Mouse (Mus musculus): ENCODE results near the gene Syt1. TPM values are rescaled to one million over a fixed set of nuclear protein-coding genes. Genes with fewer than 3 reads are reported as not detected.

Gene Syt1
- polyA plus RNA-seq, 1 experiment from 2014 or later = 4.5 TPM

DNA sequence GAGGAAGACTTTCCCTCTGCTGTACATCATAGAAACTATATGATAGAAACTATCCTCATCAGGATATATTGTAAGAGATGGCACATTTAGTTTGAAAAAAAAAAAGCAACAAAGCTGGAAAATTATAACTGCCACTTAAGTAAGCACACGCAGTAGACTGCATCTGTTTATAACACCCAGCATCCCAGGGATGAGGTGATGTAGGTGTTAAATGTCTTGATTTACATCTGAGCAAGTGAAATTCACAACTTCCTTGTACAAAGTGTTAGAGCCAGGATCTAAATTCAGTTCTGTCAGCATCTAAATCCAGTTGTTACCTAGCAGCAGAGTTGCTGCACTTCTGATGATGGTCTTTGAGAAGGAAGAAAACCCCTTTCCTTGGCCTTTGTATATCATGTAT lies 173.3 kb downstream of the Syt1 start:
- H3K27ac ChIP-seq (ENCODE audit: low read depth, low read length) = no peak overlapping the region
- H3K36me3 ChIP-seq (ENCODE audit: control insufficient read depth, insufficient read depth) = no peaks in the 10 kb centered on the region
- no peak overlapping the region for H3K4me3 ChIP-seq (ENCODE audit: low read depth, low read length)
- WGBS = 85% methylated on average over 1 of the region's 1 CpGs
- 0 out of 2 replicates have a peak, but pooled peaks cover 5% of the 10 kb centered on the region for H3K9me3 ChIP-seq (ENCODE audit: control insufficient read depth)
- TF ChIP-seq CTCF (IDR thresholded peaks at IDR 0.05; ENCODE audit: low read depth) = no peak
- H3K4me1 ChIP-seq (replicated peaks; ENCODE audit: control insufficient read depth, insufficient read depth, low read length) = no peaks in the 10 kb centered on the region
- no peak overlapping the region for H3K4me2 ChIP-seq (replicated peaks; ENCODE audit: low read depth)
- H3K27me3 ChIP-seq (replicated peaks; ENCODE audit: control insufficient read depth, insufficient read depth, low read length) = no peaks in the 10 kb centered on the region
- H3K9ac ChIP-seq (ENCODE audit: low read depth, low read length) = no peak overlapping the region
- ATAC-seq = no peak

DNA sequence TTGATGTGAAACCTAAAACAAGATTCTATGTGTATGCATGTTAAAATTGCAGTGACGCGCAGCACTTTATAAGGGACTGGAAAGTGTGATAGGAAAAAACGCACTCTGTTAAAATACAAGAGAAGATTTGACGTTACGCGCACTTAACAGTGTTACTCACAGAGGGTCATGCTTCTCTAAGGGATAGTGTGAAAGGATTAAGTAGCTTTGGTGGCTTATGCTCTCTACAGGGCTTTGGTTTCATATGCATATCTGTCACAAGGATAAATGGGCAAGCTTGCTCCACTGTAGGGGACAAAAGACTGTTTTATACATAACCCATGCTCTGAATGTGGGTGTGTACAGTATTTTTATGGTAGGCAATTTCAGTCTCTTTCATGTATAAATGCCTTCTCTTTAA lies 178.5 kb downstream of the Syt1 start:
- no peaks in the 10 kb centered on the region for H3K9me3 ChIP-seq (ENCODE audit: control insufficient read depth)
- no peaks in the 10 kb centered on the region for H3K27me3 ChIP-seq (replicated peaks; ENCODE audit: control insufficient read depth, insufficient read depth, low read length)
- H3K27ac ChIP-seq (ENCODE audit: low read depth, low read length) = no peak overlapping the region
- no peak overlapping the region for H3K9ac ChIP-seq (ENCODE audit: low read depth, low read length)
- H3K4me2 ChIP-seq (replicated peaks; ENCODE audit: low read depth) = no peak overlapping the region
- 89% methylated on average over 6 of the region's 6 CpGs for WGBS
- no peak overlapping the region for H3K4me3 ChIP-seq (ENCODE audit: low read depth, low read length)
- H3K36me3 ChIP-seq (ENCODE audit: control insufficient read depth, insufficient read depth) = no peaks in the 10 kb centered on the region
- no peaks in the 10 kb centered on the region for H3K4me1 ChIP-seq (replicated peaks; ENCODE audit: control insufficient read depth, insufficient read depth, low read length)
- no peak for ATAC-seq
- no peak for TF ChIP-seq CTCF (IDR thresholded peaks at IDR 0.05; ENCODE audit: low read depth)

DNA sequence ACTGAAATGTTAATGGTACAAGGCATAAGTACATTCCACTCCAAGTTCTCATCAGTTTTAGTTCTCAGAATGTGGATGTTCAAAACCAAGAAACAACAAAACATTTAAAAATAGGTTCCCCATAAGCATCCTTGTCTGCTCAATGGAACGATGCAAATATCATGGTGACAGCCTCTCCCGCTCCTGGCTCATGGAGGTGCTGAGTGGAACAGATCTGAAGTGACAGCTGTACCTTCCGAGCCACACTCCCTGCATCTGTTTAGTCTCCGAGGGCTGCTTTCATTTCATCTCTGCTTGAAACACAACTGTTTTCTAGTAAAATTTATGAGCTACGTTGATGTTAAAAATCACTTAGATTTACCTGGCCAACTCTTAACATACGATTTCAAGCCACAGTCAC lies 179.0 kb downstream of the Syt1 start:
- TF ChIP-seq CTCF (IDR thresholded peaks at IDR 0.05; ENCODE audit: low read depth) = no peak
- Histone ChIP-seq H3K4me1 (replicated peaks; ENCODE audit: control insufficient read depth, insufficient read depth, low read length) (no peaks in the 10 kb centered on the region), H3K9me3 (ENCODE audit: control insufficient read depth) (no peaks in the 10 kb centered on the region), H3K4me2 (replicated peaks; ENCODE audit: low read depth) (no peak overlapping the region), H3K27ac (ENCODE audit: low read depth, low read length) (no peak overlapping the region), H3K9ac (ENCODE audit: low read depth, low read length) (no peak overlapping the region), H3K36me3 (ENCODE audit: control insufficient read depth, insufficient read depth) (no peaks in the 10 kb centered on the region), H3K4me3 (ENCODE audit: low read depth, low read length) (no peak overlapping the region), H3K27me3 (replicated peaks; ENCODE audit: control insufficient read depth, insufficient read depth, low read length) (no peaks in the 10 kb centered on the region)
- 81% methylated on average over 6 of the region's 6 CpGs for WGBS
- ATAC-seq = no peak

DNA sequence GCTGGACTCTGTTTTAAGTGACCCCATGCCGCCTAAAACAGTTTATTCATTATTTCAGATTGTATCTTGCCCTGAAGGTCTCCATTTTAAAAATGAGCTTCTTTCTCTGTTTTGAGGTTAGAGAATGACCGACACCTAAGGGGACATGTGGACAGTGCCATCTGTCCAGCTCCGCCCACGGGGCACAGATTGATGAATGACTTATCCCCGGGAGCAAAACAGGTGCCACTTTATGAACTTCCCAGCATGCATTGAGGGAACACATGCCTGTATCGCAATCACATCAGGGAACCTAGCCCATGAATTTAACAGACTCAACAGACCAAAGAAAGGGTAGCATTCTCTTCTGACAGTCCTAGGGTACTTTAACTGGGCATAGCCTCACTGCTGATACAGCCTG lies 188.5 kb downstream of the Syt1 start:
- H3K27ac ChIP-seq (ENCODE audit: low read depth, low read length) = no peak overlapping the region
- H3K9me3 ChIP-seq (ENCODE audit: control insufficient read depth) = no peaks in the 10 kb centered on the region
- H3K27me3 ChIP-seq (replicated peaks; ENCODE audit: control insufficient read depth, insufficient read depth, low read length) = no peaks in the 10 kb centered on the region
- no peak overlapping the region for H3K4me3 ChIP-seq (ENCODE audit: low read depth, low read length)
- no peaks in the 10 kb centered on the region for H3K4me1 ChIP-seq (replicated peaks; ENCODE audit: control insufficient read depth, insufficient read depth, low read length)
- no peaks in the 10 kb centered on the region for H3K36me3 ChIP-seq (ENCODE audit: control insufficient read depth, insufficient read depth)
- no peak for ATAC-seq
- TF ChIP-seq CTCF (IDR thresholded peaks at IDR 0.05; ENCODE audit: low read depth) = no peak
- H3K9ac ChIP-seq (ENCODE audit: low read depth, low read length) = no peak overlapping the region
- H3K4me2 ChIP-seq (replicated peaks; ENCODE audit: low read depth) = no peak overlapping the region
- 88% methylated on average over 6 of the region's 6 CpGs for WGBS

DNA sequence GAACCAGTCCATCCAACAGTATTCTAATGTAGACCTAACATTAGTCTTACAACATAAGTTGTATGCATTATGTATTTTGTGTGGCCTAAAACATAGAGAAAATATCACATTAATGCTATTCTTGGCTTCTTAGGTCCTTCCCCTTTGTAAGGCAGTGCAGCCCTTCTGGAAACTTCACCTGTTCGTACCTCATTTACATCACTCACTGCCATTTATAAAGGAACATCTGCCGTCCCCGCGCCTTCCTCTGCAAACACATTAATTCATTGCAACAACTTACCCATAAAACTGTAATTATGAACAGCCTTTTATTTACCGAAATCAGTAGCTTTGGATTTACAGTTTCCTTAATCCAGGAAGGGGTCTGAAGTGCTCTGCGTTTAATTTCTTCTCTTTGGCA lies 195.4 kb downstream of the Syt1 start:
- Histone ChIP-seq H3K36me3 (ENCODE audit: control insufficient read depth, insufficient read depth) (no peaks in the 10 kb centered on the region), H3K9ac (ENCODE audit: low read depth, low read length) (no peak overlapping the region), H3K27ac (ENCODE audit: low read depth, low read length) (no peak overlapping the region), H3K27me3 (replicated peaks; ENCODE audit: control insufficient read depth, insufficient read depth, low read length) (no peaks in the 10 kb centered on the region), H3K4me1 (replicated peaks; ENCODE audit: control insufficient read depth, insufficient read depth, low read length) (no peaks in the 10 kb centered on the region), H3K4me2 (replicated peaks; ENCODE audit: low read depth) (no peak overlapping the region), H3K9me3 (ENCODE audit: control insufficient read depth) (no peaks in the 10 kb centered on the region), H3K4me3 (ENCODE audit: low read depth, low read length) (no peak overlapping the region)
- WGBS = 82% methylated on average over 6 of the region's 6 CpGs
- no peak for TF ChIP-seq CTCF (IDR thresholded peaks at IDR 0.05; ENCODE audit: low read depth)
- ATAC-seq = no peak

DNA sequence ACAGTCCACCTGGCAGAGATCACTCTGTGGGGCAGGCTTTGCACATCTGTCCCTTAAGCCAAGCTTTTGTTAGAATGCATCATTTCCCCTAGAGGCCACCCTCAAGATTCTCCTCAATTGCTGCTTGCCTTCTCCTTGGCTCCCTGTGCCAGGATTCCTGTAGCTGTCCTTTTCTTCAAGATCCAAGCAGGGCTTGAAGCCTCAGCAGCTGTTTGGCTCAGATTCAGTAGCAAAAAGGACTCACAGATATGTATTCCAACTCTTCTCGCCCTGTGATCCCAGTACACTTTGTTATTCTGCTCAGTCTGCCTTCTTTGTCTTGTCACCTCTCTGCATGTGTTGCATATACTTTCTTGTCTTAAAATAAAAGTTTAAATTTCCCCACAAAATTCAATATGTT lies 206.4 kb downstream of the Syt1 start:
- Histone ChIP-seq H3K36me3 (ENCODE audit: control insufficient read depth, insufficient read depth) (no peaks in the 10 kb centered on the region), H3K27ac (ENCODE audit: low read depth, low read length) (no peak overlapping the region), H3K9ac (ENCODE audit: low read depth, low read length) (no peak overlapping the region), H3K4me3 (ENCODE audit: low read depth, low read length) (no peak overlapping the region), H3K9me3 (ENCODE audit: control insufficient read depth) (no peaks in the 10 kb centered on the region), H3K4me2 (replicated peaks; ENCODE audit: low read depth) (no peak overlapping the region), H3K4me1 (replicated peaks; ENCODE audit: control insufficient read depth, insufficient read depth, low read length) (no peaks in the 10 kb centered on the region), H3K27me3 (replicated peaks; ENCODE audit: control insufficient read depth, insufficient read depth, low read length) (no peaks in the 10 kb centered on the region)
- TF ChIP-seq CTCF (IDR thresholded peaks at IDR 0.05; ENCODE audit: low read depth) = no peak
- ATAC-seq = no peak
- 64% methylated on average over 1 of the region's 1 CpGs for WGBS

DNA sequence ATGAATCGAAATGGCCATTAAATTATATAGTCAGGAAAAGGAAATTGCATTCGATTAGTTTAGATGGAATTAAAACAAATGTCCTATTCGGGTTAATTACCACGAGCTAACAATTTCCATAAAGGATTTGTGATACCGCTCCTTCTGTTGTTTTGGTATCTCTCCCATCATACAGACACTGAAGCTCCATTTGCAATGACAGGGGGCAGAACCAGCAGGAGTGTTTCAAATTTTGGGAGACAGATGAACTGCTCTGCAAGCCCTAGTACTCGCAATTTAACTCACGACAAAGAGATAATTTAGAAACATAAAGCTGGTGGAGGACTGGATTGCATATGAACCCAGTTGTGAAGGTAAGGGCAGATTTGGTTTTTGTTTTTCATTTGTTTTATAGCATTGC lies 210.0 kb downstream of the Syt1 start:
- Histone ChIP-seq H3K9ac (ENCODE audit: low read depth, low read length) (no peak overlapping the region), H3K27ac (ENCODE audit: low read depth, low read length) (no peak overlapping the region), H3K4me1 (replicated peaks; ENCODE audit: control insufficient read depth, insufficient read depth, low read length) (no peaks in the 10 kb centered on the region), H3K36me3 (ENCODE audit: control insufficient read depth, insufficient read depth) (no peaks in the 10 kb centered on the region), H3K27me3 (replicated peaks; ENCODE audit: control insufficient read depth, insufficient read depth, low read length) (no peaks in the 10 kb centered on the region), H3K9me3 (ENCODE audit: control insufficient read depth) (no peaks in the 10 kb centered on the region), H3K4me2 (replicated peaks; ENCODE audit: low read depth) (no peak overlapping the region), H3K4me3 (ENCODE audit: low read depth, low read length) (no peak overlapping the region)
- no peak for TF ChIP-seq CTCF (IDR thresholded peaks at IDR 0.05; ENCODE audit: low read depth)
- WGBS = 81% methylated on average over 7 of the region's 7 CpGs
- no peak for ATAC-seq

All from intestine, postnatal 0 days (tissue).